Mouse (Mus musculus) liver, embryonic 16.5 days (tissue): Measurements from ENCODE around the gene Prss8. TPM values are rescaled to one million over a fixed set of nuclear protein-coding genes. Genes with fewer than 3 reads are reported as not detected.
"Not testable (repeated sequence)": the region's sequence is repeated elsewhere in the genome, so short reads cannot be mapped to it uniquely, and the experiment has no call there.

ENCODE experiments used
- ATAC-seq: fragments of 200-750 bp; cut with Nextera tagmentation; 2 replicates; pipeline ENCODE4 v1.8.0; 2017; ENCODE audit warnings: low read depth, mild to moderate bottlenecking, moderate number of reproducible peaks, moderate library complexity
- H3K27ac ChIP-seq: fragments of 300-500 bp; sonication (generic); 2 replicates; pipeline ENCODE4 v1.5.1; 2014; ENCODE audit warnings: mild to moderate bottlenecking, low read length
- H3K27me3 ChIP-seq: fragments of 300-500 bp; sonication (generic); 2 replicates; pipeline ENCODE4 v1.6.1; 2014; ENCODE audit warnings: low read depth, low read length, mixed read lengths; ENCODE audit not compliant: control insufficient read depth, insufficient read depth
- H3K36me3 ChIP-seq: fragments of 300-500 bp; sonication (generic); 2 replicates; pipeline ENCODE4 v1.6.1; 2014; ENCODE audit warnings: mild to moderate bottlenecking; ENCODE audit not compliant: control insufficient read depth, insufficient read depth
- H3K4me1 ChIP-seq: fragments of 300-500 bp; sonication (generic); 2 replicates; pipeline ENCODE4 v1.6.1; 2014; ENCODE audit warnings: low read depth, low read length, mixed read lengths; ENCODE audit not compliant: control insufficient read depth
- H3K4me2 ChIP-seq: fragments of 300-500 bp; sonication (generic); 2 replicates; pipeline ENCODE4 v1.6.1; 2014; ENCODE audit warnings: low read depth, low read length, mixed read lengths
- H3K4me3 ChIP-seq: fragments of 300-500 bp; sonication (generic); 2 replicates; pipeline ENCODE4 v1.5.1; 2014; ENCODE audit warnings: low read depth, mild to moderate bottlenecking, low read length
- H3K9ac ChIP-seq: fragments of 300-500 bp; sonication (generic); 2 replicates; pipeline ENCODE4 v1.6.1; 2014; ENCODE audit warnings: low read depth, low read length
- H3K9me3 ChIP-seq: fragments of 300-500 bp; sonication (generic); replicated peaks from 2 replicates; pipeline ENCODE4 v1.6.1; 2016; ENCODE audit warnings: low read length; ENCODE audit not compliant: control insufficient read depth
- WGBS: fragments of 180-500 bp; shearing (Covaris S2); extraction: QIAGEN DNeasy Blood & Tissue Kit; methylation state at CpG from one replicate; pipeline ENCODE4 v1.1.7; 2014; ENCODE audit not compliant: insufficient replicate concordance; 5-methylcytosine and 5-hydroxymethylcytosine counted together
- polyA plus RNA-seq: library from polyadenylated mRNA; unstranded; fragments of >200 nt; fragmentation: Nextera tagmentation; extraction: Ambion mirVana; gene quantifications from 2 replicates; pipeline ENCODE4 v1.2.1, GENCODE M21; 2015

The Prss8 gene
- polyA plus RNA-seq, 1 experiment from 2014 or later, result 18.5 TPM

DNA sequence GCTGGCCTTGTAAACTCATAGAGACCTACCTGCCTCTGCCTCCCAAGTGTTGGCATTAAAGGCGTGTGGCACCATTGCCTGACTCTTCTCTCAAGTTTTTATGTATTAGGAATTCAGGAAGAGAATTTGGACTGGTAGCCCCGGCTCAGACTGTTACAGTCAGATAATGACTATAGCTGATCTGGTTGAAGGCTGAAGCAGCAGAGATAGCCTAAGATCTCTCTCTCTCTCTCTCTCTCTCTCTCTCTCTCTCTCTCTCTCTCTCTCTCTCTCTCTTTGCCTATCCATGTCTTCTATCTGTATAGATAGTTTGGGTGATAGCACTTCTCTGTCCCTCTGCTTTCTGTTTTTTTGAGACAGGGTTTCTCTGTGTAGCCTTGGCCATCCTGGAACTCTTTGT lies 28.1 kb downstream of the Prss8 start:
- WGBS, result 49% methylated on average over 2 of the region's 2 CpGs
- no peak overlapping the region for H3K9ac ChIP-seq
- no peaks in the 10 kb centered on the region for H3K9me3 ChIP-seq
- ATAC-seq, result no peak
- no peak overlapping the region for H3K4me3 ChIP-seq
- H3K27ac ChIP-seq, result no peak overlapping the region
- H3K27me3 ChIP-seq, result no peaks in the 10 kb centered on the region
- H3K4me2 ChIP-seq, result no peak overlapping the region
- peaks cover 39% of the 10 kb centered on the region for H3K4me1 ChIP-seq
- H3K36me3 ChIP-seq, result peaks cover 16% of the 10 kb centered on the region

DNA sequence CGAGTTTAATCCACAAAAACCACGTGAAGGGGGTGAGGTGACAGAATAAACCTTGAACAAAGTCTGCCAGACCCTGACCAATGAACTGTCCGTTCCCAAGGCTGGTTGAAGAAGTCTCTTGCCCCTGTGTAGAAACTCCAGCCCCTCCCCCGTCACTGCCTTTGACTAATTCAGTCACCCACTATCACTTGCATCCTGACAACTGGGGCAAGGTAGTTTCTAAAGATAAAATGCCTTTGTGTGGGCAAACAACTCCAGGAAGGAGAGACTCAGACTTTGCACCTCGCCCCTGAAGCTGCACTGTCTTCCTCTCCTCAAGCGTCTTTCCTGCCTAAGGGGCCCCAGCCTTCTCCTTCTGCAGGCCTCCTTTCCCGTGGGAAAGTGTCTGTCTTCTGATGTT lies 29.9 kb downstream of the Prss8 start:
- peaks cover 49% of the 10 kb centered on the region for H3K4me1 ChIP-seq
- H3K9me3 ChIP-seq, result no peaks in the 10 kb centered on the region
- H3K4me3 ChIP-seq, result no peak overlapping the region
- no peaks in the 10 kb centered on the region for H3K27me3 ChIP-seq
- H3K9ac ChIP-seq, result 0 out of 2 replicates have a peak overlapping the region, but pooled peaks have one; percentile 6
- H3K36me3 ChIP-seq, result no peaks in the 10 kb centered on the region
- peak overlapping the region; percentile 35 for H3K27ac ChIP-seq
- ATAC-seq, result no peak
- 11% methylated on average over 7 of the region's 7 CpGs for WGBS
- no peak overlapping the region; the same call in 1 of the 2 replicates for H3K4me2 ChIP-seq

DNA sequence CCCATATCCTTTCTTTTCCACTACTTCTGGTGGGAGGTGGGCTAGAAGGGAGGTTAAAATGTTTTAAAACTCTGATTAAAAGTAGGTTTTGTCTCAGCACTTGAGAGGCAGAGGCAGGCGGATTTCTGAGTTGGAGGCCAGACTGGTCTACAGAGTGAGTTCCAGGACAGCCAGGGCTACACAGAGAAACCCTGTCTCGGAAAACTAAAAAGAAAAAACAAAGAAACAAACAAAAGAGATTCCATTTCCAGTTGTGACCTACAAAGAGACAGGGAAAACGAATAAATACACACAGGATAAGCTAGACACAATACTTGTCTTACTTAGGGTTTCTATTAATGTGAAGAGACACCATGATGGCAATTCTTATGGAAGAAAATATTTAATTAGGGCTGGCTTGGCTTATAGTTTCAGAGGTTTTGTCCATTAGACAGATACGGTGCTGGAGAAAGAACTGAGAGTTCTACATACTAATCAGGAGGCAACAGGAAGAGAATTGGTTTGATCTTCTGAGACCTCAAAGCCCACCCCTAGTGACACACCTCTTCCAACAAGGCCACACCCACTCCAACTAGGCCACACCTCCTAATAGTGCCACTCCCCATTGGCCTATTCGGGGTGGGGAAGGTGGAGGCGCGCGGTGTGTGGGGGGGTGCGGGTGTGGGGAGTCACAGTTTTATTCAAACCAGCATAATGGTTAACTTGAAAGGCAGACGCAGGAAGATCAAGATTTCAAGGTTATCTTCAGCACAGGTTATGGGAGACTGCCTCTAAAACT lies 31.5 kb downstream of the Prss8 start:
- Histone ChIP-seq H3K4me3 (no peak overlapping the region), H3K4me1 (peaks cover 51% of the 10 kb centered on the region), H3K27me3 (no peaks in the 10 kb centered on the region), H3K9me3 (no peaks in the 10 kb centered on the region), H3K27ac (no peak overlapping the region), H3K9ac (no peak overlapping the region), H3K36me3 (no peaks in the 10 kb centered on the region), H3K4me2 (peak overlapping the region; percentile 22; the same call in 1 of the 2 replicates)
- 23% methylated on average over 10 of the region's 10 CpGs for WGBS
- ATAC-seq, result no peak; the same call in 1 of the 2 replicates

DNA sequence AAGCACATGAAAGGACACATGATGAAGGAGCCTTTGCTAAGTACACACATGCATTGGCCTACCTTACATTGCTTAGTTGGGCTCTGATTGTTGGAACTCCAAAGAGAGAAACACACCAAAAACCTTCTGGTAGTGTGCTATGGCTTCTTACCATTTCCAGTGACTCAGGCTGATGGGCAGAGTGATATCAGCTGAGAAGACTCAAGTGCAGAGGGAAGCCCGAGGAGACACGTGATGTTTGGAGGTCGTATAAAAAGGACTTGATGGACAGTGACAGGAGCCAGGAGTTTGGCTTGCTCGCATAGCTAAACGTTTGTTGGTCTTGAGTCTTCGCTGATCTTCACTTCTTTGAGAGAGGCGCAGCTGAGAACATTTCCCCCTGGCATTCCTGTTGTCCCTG lies 32.4 kb downstream of the Prss8 start:
- Histone ChIP-seq H3K9me3 (no peaks in the 10 kb centered on the region), H3K27me3 (no peaks in the 10 kb centered on the region), H3K4me1 (peaks cover 51% of the 10 kb centered on the region), H3K27ac (no peak overlapping the region), H3K4me3 (no peak overlapping the region), H3K4me2 (no peak overlapping the region), H3K36me3 (no peaks in the 10 kb centered on the region), H3K9ac (no peak overlapping the region)
- no peak for ATAC-seq
- 76% methylated on average over 7 of the region's 7 CpGs for WGBS

DNA sequence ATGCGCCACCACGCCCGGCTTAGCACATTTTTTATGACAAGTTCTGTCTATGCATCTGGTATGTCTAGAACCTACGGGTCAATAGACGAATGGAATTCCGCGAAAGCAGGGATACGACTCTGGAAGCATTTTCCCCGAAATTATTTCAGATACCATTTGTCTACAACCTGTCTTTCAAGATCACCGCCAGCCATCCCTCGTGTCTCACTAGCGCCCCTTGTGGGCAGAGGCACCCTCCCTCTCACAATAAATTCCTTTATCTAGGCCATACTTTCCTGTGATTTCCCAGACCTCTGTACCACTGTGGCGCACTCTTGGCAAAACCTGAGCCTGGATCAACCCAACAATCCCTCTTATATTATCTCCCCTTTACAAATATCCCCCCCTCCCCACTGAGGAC lies 33.5 kb downstream of the Prss8 start:
- WGBS, result 50% methylated on average over 13 of the region's 13 CpGs
- Histone ChIP-seq H3K27me3 (no peaks in the 10 kb centered on the region), H3K4me3 (no peak overlapping the region), H3K27ac (peak overlapping the region; percentile 19; the same call in 1 of the 2 replicates), H3K9ac (no peak overlapping the region), H3K9me3 (no peaks in the 10 kb centered on the region), H3K4me2 (0 out of 2 replicates have a peak overlapping the region, but pooled peaks have one; percentile 92), H3K4me1 (peaks cover 49% of the 10 kb centered on the region), H3K36me3 (no peaks in the 10 kb centered on the region)
- no peak for ATAC-seq

DNA sequence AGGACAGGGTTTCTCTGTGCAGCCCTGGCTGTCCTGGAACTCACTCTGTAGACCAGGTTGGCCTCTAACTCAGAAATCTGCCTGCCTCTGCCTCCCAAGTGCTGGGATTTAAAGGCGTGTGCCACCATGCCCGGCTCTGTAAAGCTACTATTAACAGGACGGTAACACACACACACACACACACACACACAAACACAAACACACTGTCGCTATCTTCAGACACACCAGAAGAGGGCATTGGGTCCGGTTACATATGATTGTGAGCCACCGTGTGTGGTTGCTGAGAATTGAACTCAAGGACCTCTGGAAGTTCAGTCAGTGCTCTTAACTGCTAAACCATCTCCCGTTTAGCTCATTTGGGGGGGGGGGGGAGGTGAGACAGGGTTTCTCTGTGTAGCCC lies 34.0 kb downstream of the Prss8 start:
- H3K4me2 ChIP-seq, result peak overlapping the region; percentile 92
- not testable (repeated sequence) for ATAC-seq, H3K36me3 ChIP-seq, H3K9me3 ChIP-seq, H3K27me3 ChIP-seq, H3K9ac ChIP-seq
- H3K27ac ChIP-seq, result peak overlapping the region; percentile 89
- peak overlapping the region; percentile 76 for H3K4me3 ChIP-seq
- 52% methylated on average over 7 of the region's 7 CpGs for WGBS
- peaks cover 49% of the 10 kb centered on the region for H3K4me1 ChIP-seq

DNA sequence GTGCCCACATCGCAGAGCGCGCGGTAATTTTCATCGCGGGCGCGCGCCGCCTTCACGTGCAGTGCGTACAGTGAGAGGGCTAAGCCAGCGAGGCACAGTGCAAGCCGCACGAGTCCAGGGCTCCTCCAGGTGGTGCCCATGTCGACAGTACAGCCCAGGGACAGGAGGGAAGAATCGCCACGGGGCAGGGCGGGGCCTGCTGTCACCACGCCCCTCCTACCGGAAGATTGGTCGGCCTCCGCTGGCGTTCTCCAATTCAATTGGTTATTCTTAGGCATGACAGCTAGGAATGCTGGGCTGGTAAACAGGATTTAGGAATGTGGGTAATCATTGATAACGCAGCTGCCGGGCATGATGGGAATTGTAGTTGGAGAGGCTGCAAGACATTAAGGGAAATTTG lies 34.5 kb downstream of the Prss8 start, which contains the start of the genes Gm21974 and Vkorc1:
Gm21974 (minus strand) TSS at position 13 of the 400 bp plus-strand sequence.
Vkorc1 (minus strand) TSS at position 176 of the 400 bp plus-strand sequence.
- Histone ChIP-seq H3K4me1 (peaks cover 45% of the 10 kb centered on the region), H3K4me2 (peak within 1 kb of the TSS; percentile 92), H3K27me3 (no peaks in the 10 kb centered on the region), H3K4me3 (peak within 1 kb of the TSS; percentile 76), H3K27ac (peak within 1 kb of the TSS; percentile 89), H3K9ac (peak within 1 kb of the TSS; percentile 76), H3K36me3 (no peaks in the 10 kb centered on the region), H3K9me3 (no peaks in the 10 kb centered on the region)
- under 1% methylated on average over 26 of the region's 26 CpGs for WGBS
- peak; percentile 96 for ATAC-seq

DNA sequence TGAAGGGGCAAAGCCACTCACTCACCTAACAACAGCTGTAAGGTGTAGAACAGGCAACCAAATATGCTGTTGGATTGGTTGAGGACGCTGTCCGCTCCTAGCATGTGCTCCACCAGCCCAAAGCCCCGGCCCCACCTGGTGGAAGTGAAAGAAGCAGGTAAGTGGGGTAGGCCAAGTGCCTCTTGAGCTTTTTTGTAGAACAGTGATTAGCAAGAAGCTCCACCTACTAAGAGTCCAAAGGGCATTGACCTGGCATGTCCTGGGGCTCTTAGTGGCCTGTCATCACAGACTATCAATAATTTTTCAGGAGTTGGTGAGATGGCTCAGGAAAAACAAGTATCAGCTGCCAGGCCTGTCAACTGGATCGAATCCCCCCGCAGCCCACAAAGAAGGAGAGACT lies 35.4 kb downstream of the Prss8 start:
- H3K27me3 ChIP-seq, result no peaks in the 10 kb centered on the region
- H3K4me2 ChIP-seq, result peak overlapping the region; percentile 92
- ATAC-seq, result no peak
- no peak overlapping the region; the same call in 1 of the 2 replicates for H3K27ac ChIP-seq
- no peaks in the 10 kb centered on the region for H3K9me3 ChIP-seq
- no peaks in the 10 kb centered on the region for H3K36me3 ChIP-seq
- WGBS, result 77% methylated on average over 5 of the region's 5 CpGs
- peaks cover 36% of the 10 kb centered on the region for H3K4me1 ChIP-seq
- H3K4me3 ChIP-seq, result peak overlapping the region; percentile 76
- peak overlapping the region; percentile 10; the same call in 1 of the 2 replicates for H3K9ac ChIP-seq

DNA sequence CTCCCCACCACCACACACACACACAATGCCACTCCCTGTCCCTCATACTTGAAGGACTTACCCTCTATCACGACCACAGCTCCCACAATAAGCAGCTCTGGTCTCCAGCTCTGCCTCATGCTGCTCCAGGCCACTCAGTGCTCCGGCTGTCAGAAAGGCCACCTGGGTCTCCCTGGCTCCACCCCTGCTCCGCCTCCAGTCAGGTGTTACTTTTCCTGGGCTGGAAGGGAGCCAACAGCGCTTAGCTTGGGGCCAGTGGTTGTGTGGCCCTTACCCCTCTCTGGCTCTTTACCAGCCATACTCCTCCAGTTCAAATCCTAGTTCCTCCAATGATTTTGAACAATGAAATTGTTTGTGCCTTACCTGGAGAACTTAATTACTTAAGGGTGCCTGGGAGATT lies 39.1 kb downstream of the Prss8 start, which contains the start of gene Prss53:
Prss53 (minus strand) TSS at position 173 of the 400 bp plus-strand sequence.
- Histone ChIP-seq H3K9me3 (no peaks in the 10 kb centered on the region), H3K4me3 (no peak within 1 kb of the TSS), H3K9ac (no peak within 1 kb of the TSS), H3K4me1 (peaks cover 17% of the 10 kb centered on the region), H3K36me3 (peaks cover 9% of the 10 kb centered on the region), H3K27ac (no peak within 1 kb of the TSS), H3K4me2 (no peak within 1 kb of the TSS), H3K27me3 (no peaks in the 10 kb centered on the region)
- 51% methylated on average over 4 of the region's 4 CpGs for WGBS
- no peak for ATAC-seq
